Mouse (Mus musculus) megakaryocyte-erythroid progenitor cell, adult 5-6 weeks (primary cell): ENCODE results near the gene Paox. TPM values are rescaled to one million over a fixed set of nuclear protein-coding genes. Genes with fewer than 3 reads are reported as not detected.
A peak's percentile ranks its signal among the peaks of the same experiment; 100 is the strongest.

ENCODE experiments used
- ATAC-seq: replicated peaks from 2 replicates; pipeline ENCODE4 v1.8.0; 2016; ENCODE audit warnings: mild to moderate bottlenecking, inconsistent platforms; ENCODE audit not compliant: severe bottlenecking, poor library complexity, low FRiP score, low TSS enrichment
- total RNA-seq, 2 experiments: library from RNA; stranded (forward) in 1 of 2; stranded (reverse) in 1 of 2; fragments of 200-1000, 215-1000 nt in 1 of 2; fragments of >200 nt in 1 of 2; fragmentation: Nextera tagmentation in 1 of 2; gene quantifications; 2 replicates each; pipeline ENCODE4 v1.2.3; 2014 to 2017

The Paox gene
- total RNA-seq (2014; fragmentation: Nextera tagmentation) (15.1 and 22.1 TPM in 2 replicates), total RNA-seq (2017) (4.1 and 6.9 TPM in 2 replicates)

- ATAC-seq = peak; percentile 79
Observed at GRCm38 (mm10) chr7:140115583-140116328, at the start of gene Paox. TSS of gene Paox (plus strand) at chr7:140115799.

GRCm38 (mm10) chr7:140067397-140067796 lies 48.2 kb upstream of the Paox start:
- ATAC-seq = no peak

GRCm38 (mm10) chr7:140070042-140070711 lies 45.4 kb upstream of the Paox start:
- 0 out of 2 replicates have a peak, but pooled peaks have one; percentile 2 for ATAC-seq

GRCm38 (mm10) chr7:140077698-140078097 lies 37.9 kb upstream of the Paox start:
- ATAC-seq = no peak

DNA sequence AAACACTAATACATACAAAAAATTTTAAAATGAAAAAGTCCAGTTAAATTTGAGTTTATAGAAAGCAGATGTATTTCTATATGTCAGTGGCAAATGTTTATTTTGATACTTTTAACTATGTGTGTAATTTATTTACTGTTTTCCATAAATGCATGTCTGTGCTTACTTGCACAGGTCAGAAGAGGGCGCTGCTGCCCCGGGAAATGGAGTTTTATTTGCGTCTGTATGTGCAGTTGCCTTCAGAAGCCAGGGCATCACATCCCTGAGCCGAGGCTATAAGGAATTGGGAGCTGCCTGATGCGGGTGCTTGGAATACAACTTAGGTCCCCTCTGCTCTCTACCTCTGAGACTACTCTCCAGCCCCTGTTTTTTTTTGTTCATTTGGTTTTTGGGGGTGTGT lies 36.9 kb upstream of the Paox start:
- ATAC-seq = peak; percentile 72

GRCm38 (mm10) chr7:140080503-140081156 lies 35.0 kb upstream of the Paox start:
- peak; percentile 54; the same call in 1 of the 2 replicates for ATAC-seq

- ATAC-seq = 0 out of 2 replicates have a peak, but pooled peaks have one; percentile 5
Observed at GRCm38 (mm10) chr7:140081408-140082241, 34.0 kb upstream of the Paox start.

DNA sequence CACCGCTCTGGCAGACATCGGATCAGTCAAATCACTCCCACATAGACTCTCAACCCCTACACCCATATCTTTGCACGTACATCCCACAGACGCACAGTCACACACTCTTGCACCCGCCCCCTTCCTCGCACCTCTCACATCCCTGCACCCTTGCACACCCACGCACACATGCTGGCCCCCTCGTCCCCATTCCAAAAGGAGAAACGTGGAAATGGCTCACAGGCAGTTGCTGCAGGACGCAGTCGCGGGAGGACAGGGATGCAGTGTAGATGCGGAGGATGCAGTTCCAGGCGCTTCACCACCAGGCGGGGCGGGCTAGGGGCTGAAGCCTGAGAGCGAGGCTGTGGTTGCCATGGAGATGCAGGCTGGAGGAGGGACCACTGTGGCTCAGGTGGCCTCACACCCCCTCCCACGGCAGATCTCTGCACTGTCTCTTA lies 33.3 kb upstream of the Paox start, which contains the start of gene Caly:
Gene Caly (minus strand): TSS at position 307 of the 437 bp plus-strand sequence.
- peak; percentile 71 for ATAC-seq

DNA sequence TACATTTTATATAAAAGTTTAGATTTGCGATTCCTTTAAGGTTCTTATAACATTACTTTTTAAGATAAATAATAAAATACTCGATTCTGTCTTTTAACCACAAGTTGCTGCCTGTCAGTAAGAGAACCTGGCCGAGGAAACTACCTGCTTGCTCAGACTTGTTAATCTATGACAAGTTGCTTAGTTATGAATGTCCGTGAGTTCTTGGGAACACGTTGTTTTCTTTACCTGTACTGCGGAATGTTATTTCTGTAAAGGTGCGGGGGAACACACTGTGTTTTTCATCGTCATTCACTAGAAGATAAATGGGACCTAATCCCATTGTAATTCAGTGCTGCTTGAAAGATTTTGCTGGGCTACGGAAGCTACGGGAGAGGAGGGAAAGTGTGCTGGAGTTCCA lies 25.0 kb upstream of the Paox start:
- no peak for ATAC-seq

DNA sequence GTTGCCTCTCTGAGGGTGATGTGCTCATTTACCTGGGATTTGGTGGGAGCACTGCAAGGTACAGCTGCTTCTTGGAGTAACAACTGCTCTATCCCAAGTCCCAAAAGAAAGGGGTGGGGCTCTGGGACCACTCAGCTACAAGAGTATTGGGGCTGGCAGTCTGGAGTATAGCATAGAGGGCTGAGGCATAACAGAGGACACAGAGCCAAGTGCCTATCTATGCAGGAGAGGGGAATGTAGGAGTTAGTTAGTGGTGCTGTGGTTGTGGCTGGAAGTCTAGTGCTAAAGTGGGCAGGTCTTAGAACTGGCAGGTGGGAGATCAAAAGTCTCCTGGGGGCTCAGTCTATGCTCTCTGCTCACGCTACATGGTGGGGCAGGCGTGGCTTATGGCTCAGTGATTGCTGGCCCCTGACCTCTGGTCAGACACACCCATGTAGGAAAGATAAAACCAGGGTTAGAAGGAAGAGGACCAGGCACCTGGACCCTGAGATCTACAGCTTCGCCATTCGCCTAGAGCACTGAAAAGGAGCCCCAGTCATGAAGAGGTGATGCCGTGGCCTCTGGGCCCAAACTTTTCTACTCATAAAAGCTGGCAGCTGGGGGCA lies 22.6 kb upstream of the Paox start, which contains the start of gene Prap1:
Gene Prap1 (plus strand): TSS at position 472 of the 605 bp plus-strand sequence.
- 0 out of 2 replicates have a peak, but pooled peaks have one; percentile 8 for ATAC-seq

GRCm38 (mm10) chr7:140094954-140095353 lies 20.6 kb upstream of the Paox start:
- no peak for ATAC-seq

GRCm38 (mm10) chr7:140095556-140095955 lies 20.0 kb upstream of the Paox start:
- ATAC-seq = no peak

GRCm38 (mm10) chr7:140096055-140096454 lies 19.5 kb upstream of the Paox start:
- no peak for ATAC-seq

DNA sequence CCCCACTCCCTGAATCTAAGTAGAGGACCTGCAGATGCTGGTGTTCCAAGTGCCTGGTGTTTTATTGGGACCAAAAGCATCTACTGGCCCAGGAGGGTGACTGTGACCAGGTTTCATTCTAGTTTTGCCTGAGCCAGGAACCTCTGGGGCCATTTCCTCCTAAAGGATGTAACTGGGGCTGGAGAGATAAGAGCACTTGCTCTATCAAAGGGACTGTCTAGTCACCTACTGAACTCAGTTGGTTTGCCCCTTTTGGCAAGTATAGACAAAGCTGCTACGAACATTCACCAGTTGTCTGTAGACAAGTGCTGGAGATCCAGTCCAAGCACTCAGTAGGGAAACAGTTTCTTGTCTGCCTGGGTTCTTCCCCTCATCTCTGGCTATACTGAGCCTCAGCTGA lies 17.1 kb upstream of the Paox start:
- ATAC-seq = no peak

DNA sequence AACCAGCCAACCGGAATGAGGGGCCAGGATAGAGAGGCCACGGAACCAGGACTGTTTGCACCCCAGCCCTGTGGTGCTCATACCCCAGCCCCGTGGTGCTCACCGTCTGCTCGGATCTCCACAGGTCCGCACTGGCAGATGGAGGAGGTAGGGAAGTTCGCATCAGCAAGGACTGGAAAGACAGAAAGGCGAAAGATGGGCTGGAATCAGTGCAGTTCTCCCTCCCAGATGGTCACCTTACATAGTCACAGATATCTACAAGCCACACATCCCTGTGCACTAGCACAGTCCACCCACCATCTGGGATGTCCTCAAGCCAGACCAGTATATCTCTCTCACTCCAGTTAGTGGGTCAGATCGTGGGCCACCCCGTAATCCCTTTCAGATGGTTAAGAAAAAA lies 14.1 kb upstream of the Paox start:
- no peak for ATAC-seq

- ATAC-seq = peak; percentile 97
Observed at GRCm38 (mm10) chr7:140101993-140102860, 13.4 kb upstream of the Paox start, which contains the start of gene Fuom. TSS of gene Fuom (minus strand) at chr7:140102441.

- no peak for ATAC-seq
Observed at GRCm38 (mm10) chr7:140104009-140104408, 11.6 kb upstream of the Paox start.

GRCm38 (mm10) chr7:140111943-140112342 lies 3.7 kb upstream of the Paox start:
- no peak for ATAC-seq
